Mouse (Mus musculus) testis, adult 2 months (tissue): Measurements from ENCODE around the gene Vps4b.

Source experiments
- CTCF ChIP-seq: fragments of 200-500 bp; IDR thresholded peaks from 2 replicates; pipeline ENCODE4 v1.5.1; 2012; ENCODE audit warnings: low read depth, mild to moderate bottlenecking, inconsistent platforms, low read length, moderate library complexity; ENCODE audit not compliant: control insufficient read depth, insufficient read depth, insufficient replicate concordance
- POLR2A ChIP-seq: fragments of 200-500 bp; IDR thresholded peaks from 2 replicates; pipeline ENCODE4 v1.6.1; 2012; ENCODE audit warnings: low read depth, mild to moderate bottlenecking, inconsistent platforms, low read length, moderate library complexity; ENCODE audit not compliant: control insufficient read depth

- no peak for TF ChIP-seq CTCF
- TF ChIP-seq POLR2A: no peak
Measured at GRCm38 (mm10) chr1:106822297-106822696, 25.8 kb upstream of the Vps4b start.
